Mouse (Mus musculus): Measurements from ENCODE around the gene Map1lc3b.

DNA sequence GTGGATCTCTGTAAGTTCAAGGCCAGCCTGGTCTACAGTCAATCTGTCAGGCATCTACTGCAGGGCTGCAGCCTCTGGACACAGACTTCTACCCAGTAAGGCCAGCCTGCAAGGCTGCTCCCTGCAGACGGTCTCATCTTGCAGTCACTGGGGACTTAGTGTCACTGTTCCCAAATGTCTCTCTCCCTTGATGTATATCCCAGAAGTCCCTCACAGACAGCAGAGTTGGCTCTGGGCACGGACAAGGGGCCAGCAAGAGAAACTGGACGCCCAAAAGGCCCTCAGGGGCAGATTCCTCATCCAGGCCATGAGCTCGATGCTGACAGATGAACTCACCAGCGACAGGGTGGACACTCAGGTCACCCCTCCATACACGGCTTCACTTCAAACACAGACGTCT, 18.0 kb upstream of the Map1lc3b start:
- TF ChIP-seq POLR2A (IDR thresholded peaks at IDR 0.05; ENCODE audit: control insufficient read depth, low read depth, low read length) (no peak), CTCF (IDR thresholded peaks at IDR 0.05; ENCODE audit: control insufficient read depth, insufficient read depth, insufficient replicate concordance, low read depth, low read length) (no peak)

Measured in testis, adult 2 months (tissue).